Mouse (Mus musculus) lung, postnatal 36 days (tissue): ENCODE measurements around the gene Skap1.
A peak's percentile ranks its signal among the peaks of the same experiment; 100 is the strongest.

ENCODE experiments used
- DNase-seq: peaks from one replicate; pipeline ENCODE4 v3.0.0; 2022; ENCODE audit warnings: mixed read lengths

Gene Skap1

GRCm38 (mm10) chr11:96788871-96789795 lies 324.7 kb downstream of the Skap1 start, which contains the start of gene Cbx1:
Cbx1 (plus strand) TSS chr11:96789127.
- DNase-seq = peak; percentile 95

GRCm38 (mm10) chr11:96789990-96790389 lies 325.6 kb downstream of the Skap1 start:
- DNase-seq = no peak

GRCm38 (mm10) chr11:96790681-96791080 lies 326.3 kb downstream of the Skap1 start:
- no peak for DNase-seq

GRCm38 (mm10) chr11:96795491-96795890 lies 331.1 kb downstream of the Skap1 start:
- DNase-seq = no peak

- no peak for DNase-seq
These were observed 331.7 kb downstream of the Skap1 start for GRCm38 (mm10) chr11:96796081-96796480.

- peak; percentile 37 for DNase-seq
These were observed 332.2 kb downstream of the Skap1 start for GRCm38 (mm10) chr11:96796586-96796985.

GRCm38 (mm10) chr11:96799511-96799910 lies 335.1 kb downstream of the Skap1 start:
- DNase-seq = no peak

- no peak for DNase-seq
These were observed 341.2 kb downstream of the Skap1 start for GRCm38 (mm10) chr11:96805606-96806005.

- no peak for DNase-seq
These were observed 343.7 kb downstream of the Skap1 start for GRCm38 (mm10) chr11:96808066-96808465.
